Mouse (Mus musculus) MEL (cell line): ENCODE measurements at regions not wholly inside any gene's neighbourhood (a gene's known extent, or its start where the extent isn't known, plus 50 kb on each side); places are given as distances from the start of the nearest gene placed in this dataset.

Source experiments
- DNase-seq: peaks from one replicate; pipeline ENCODE4 v3.0.0; 2011; ENCODE audit warnings: low read depth, low spot score
- H3K27ac ChIP-seq: 2 replicates; pipeline ENCODE4 v1.5.1; 2012; ENCODE audit warnings: low read depth, mild to moderate bottlenecking, control low read depth, low read length, moderate library complexity; ENCODE audit not compliant: control insufficient read depth
- H3K27me3 ChIP-seq, 2 experiments: fragments of 150-350 bp in 1 of 2; sonication (generic) in 1 of 2; 2 replicates each; pipeline ENCODE4 v1.6.1; 2012; ENCODE audit warnings: low read length in 2 of 2, mild to moderate bottlenecking in 2 of 2, improper control_type of control experiment in 1 of 2, moderate library complexity in 1 of 2; ENCODE audit not compliant: insufficient read depth in 2 of 2, control insufficient read depth in 1 of 2
- H3K36me3 ChIP-seq, 2 experiments: 2 replicates each; pipeline ENCODE4 v1.6.1; 2012 to 2014; ENCODE audit warnings: low read length in 2 of 2, improper control_type of control experiment in 1 of 2, inconsistent platforms in 1 of 2, mild to moderate bottlenecking in 1 of 2; ENCODE audit not compliant: insufficient read depth in 2 of 2, control insufficient read depth in 1 of 2
- H3K4me1 ChIP-seq, 2 experiments: fragments of 150-350 bp in 1 of 2; sonication (generic) in 1 of 2; 2 replicates each; pipeline ENCODE4 v1.6.1; 2012; ENCODE audit warnings: low read length in 2 of 2, improper control_type of control experiment in 1 of 2, mild to moderate bottlenecking in 1 of 2; ENCODE audit not compliant: insufficient read depth in 2 of 2, control insufficient read depth in 1 of 2
- H3K4me3 ChIP-seq, 2 experiments: fragments of 150-350 bp in 1 of 2; sonication (generic) in 1 of 2; 2 replicates each; pipeline ENCODE4 v1.5.1; 2012; ENCODE audit warnings: low read depth in 2 of 2, low read length in 2 of 2, mild to moderate bottlenecking in 2 of 2, moderate library complexity in 2 of 2, control low read depth in 1 of 2, improper control_type of control experiment in 1 of 2; ENCODE audit not compliant: control insufficient read depth in 1 of 2, insufficient read depth in 1 of 2
- H3K79me2 ChIP-seq: 2 replicates; pipeline ENCODE4 v1.6.1; 2012; ENCODE audit warnings: mild to moderate bottlenecking, low read length, moderate library complexity; ENCODE audit not compliant: control insufficient read depth, poor library complexity, insufficient read depth
- H3K9ac ChIP-seq: 2 replicates; pipeline ENCODE4 v1.6.1; 2012; ENCODE audit warnings: low read depth, mild to moderate bottlenecking, control low read depth, low read length, moderate library complexity; ENCODE audit not compliant: control insufficient read depth, poor library complexity, severe bottlenecking
- H3K9me3 ChIP-seq: fragments of 150-350 bp; sonication (generic); replicated peaks from 2 replicates; pipeline ENCODE4 v1.6.1; 2012; ENCODE audit warnings: mild to moderate bottlenecking, low read length, improper control_type of control experiment, moderate library complexity; ENCODE audit not compliant: insufficient read depth
- BHLHE40 ChIP-seq: IDR thresholded peaks from 2 replicates; pipeline ENCODE4 v1.6.1; 2012; ENCODE audit warnings: low read depth, mild to moderate bottlenecking, inconsistent platforms, low read length, improper control_type of control experiment, borderline replicate concordance
- CTCF ChIP-seq, 3 experiments: IDR thresholded peaks in 2 of 3; conservative IDR thresholded peaks in 1 of 3; 2 replicates each; pipeline ENCODE4 v1.5.1; 2011 to 2012; ENCODE audit warnings: low read length in 3 of 3, low read depth in 2 of 3, mild to moderate bottlenecking in 2 of 3, improper control_type of control experiment in 1 of 3, inconsistent platforms in 1 of 3, mixed read lengths in 1 of 3, moderate library complexity in 1 of 3; ENCODE audit not compliant: control insufficient read depth in 1 of 3, insufficient read depth in 1 of 3, poor library complexity in 1 of 3, severe bottlenecking in 1 of 3
- EP300 ChIP-seq, 2 experiments: IDR thresholded peaks; 2 replicates each; pipeline ENCODE4 v1.6.1; 2011; ENCODE audit warnings: improper control_type of control experiment in 2 of 2, low read length in 2 of 2, low read depth in 1 of 2, mild to moderate bottlenecking in 1 of 2
- GABPA ChIP-seq: IDR thresholded peaks from 2 replicates; pipeline ENCODE4 v1.6.1; 2012; ENCODE audit warnings: low read depth, mild to moderate bottlenecking, inconsistent platforms, low read length, improper control_type of control experiment, moderate library complexity
- HCFC1 ChIP-seq: IDR thresholded peaks from 2 replicates; pipeline ENCODE4 v1.6.1; 2012; ENCODE audit warnings: low read depth, mild to moderate bottlenecking, inconsistent platforms, low read length, improper control_type of control experiment, moderate library complexity
- JUND ChIP-seq: IDR thresholded peaks from 2 replicates; pipeline ENCODE4 v1.6.1; 2011; ENCODE audit warnings: low read depth, mild to moderate bottlenecking, improper control_type of control experiment, low read length
- KAT2A ChIP-seq: conservative IDR thresholded peaks from 2 replicates; pipeline ENCODE4 v1.6.1; 2012; ENCODE audit warnings: low read depth, low read length, improper control_type of control experiment, inconsistent platforms
- MAFK ChIP-seq: IDR thresholded peaks from 2 replicates; pipeline ENCODE4 v1.6.1; 2011; ENCODE audit warnings: low read depth, mild to moderate bottlenecking, low read length, improper control_type of control experiment, borderline replicate concordance
- MAX ChIP-seq: IDR thresholded peaks from 2 replicates; pipeline ENCODE4 v1.6.1; 2011; ENCODE audit warnings: low read length, improper control_type of control experiment
- MAZ ChIP-seq: IDR thresholded peaks from 2 replicates; pipeline ENCODE4 v1.6.1; 2012; ENCODE audit warnings: low read depth, mild to moderate bottlenecking, inconsistent platforms, low read length, improper control_type of control experiment
- MEF2A ChIP-seq: IDR thresholded peaks from 2 replicates; pipeline ENCODE4 v1.6.1; 2014; ENCODE audit warnings: low read depth, mild to moderate bottlenecking, inconsistent platforms, low read length, improper control_type of control experiment; ENCODE audit not compliant: poor library complexity, insufficient replicate concordance, severe bottlenecking; ENCODE audit errors: extremely low read depth
- MXI1 ChIP-seq: IDR thresholded peaks from 2 replicates; pipeline ENCODE4 v1.6.1; 2011; ENCODE audit warnings: mild to moderate bottlenecking, low read depth, low read length, improper control_type of control experiment
- NELFE ChIP-seq: IDR thresholded peaks from 2 replicates; pipeline ENCODE4 v1.6.1; 2011; ENCODE audit warnings: low read depth, low read length, improper control_type of control experiment
- POLR2A ChIP-seq, 2 experiments: IDR thresholded peaks; 2 replicates each; pipeline ENCODE4 v1.6.1; 2011 to 2012; ENCODE audit warnings: low read length in 2 of 2, mild to moderate bottlenecking in 2 of 2, control low read depth in 1 of 2, improper control_type of control experiment in 1 of 2, low read depth in 1 of 2, moderate library complexity in 1 of 2; ENCODE audit not compliant: control insufficient read depth in 1 of 2, insufficient read depth in 1 of 2, poor library complexity in 1 of 2
- POLR2AphosphoS2 ChIP-seq: IDR thresholded peaks from 2 replicates; pipeline ENCODE4 v1.6.1; 2011; ENCODE audit warnings: low read length, improper control_type of control experiment
- POLR2AphosphoS5 ChIP-seq: IDR thresholded peaks from 2 replicates; pipeline ENCODE4 v1.6.1; 2012; ENCODE audit warnings: low read depth, borderline replicate concordance, mild to moderate bottlenecking, inconsistent platforms, low read length, moderate library complexity, mixed read lengths
- RAD21 ChIP-seq: IDR thresholded peaks from 2 replicates; pipeline ENCODE4 v1.6.1; 2011; ENCODE audit warnings: mild to moderate bottlenecking, low read depth, low read length, improper control_type of control experiment
- RCOR1 ChIP-seq: IDR thresholded peaks from 2 replicates; pipeline ENCODE4 v1.6.1; 2012; ENCODE audit warnings: low read depth, mild to moderate bottlenecking, inconsistent platforms, low read length, improper control_type of control experiment
- TCF12 ChIP-seq: IDR thresholded peaks from 2 replicates; pipeline ENCODE4 v1.6.1; 2014; ENCODE audit warnings: low read depth, mild to moderate bottlenecking, inconsistent platforms, low read length, improper control_type of control experiment, moderate library complexity
- USF2 ChIP-seq, 2 experiments: IDR thresholded peaks; 2 replicates each; pipeline ENCODE4 v1.6.1; 2011 to 2012; ENCODE audit warnings: improper control_type of control experiment in 2 of 2, low read length in 2 of 2, borderline replicate concordance in 1 of 2, inconsistent platforms in 1 of 2, low read depth in 1 of 2, mild to moderate bottlenecking in 1 of 2; ENCODE audit not compliant: insufficient read depth in 1 of 2
- ZC3H11A ChIP-seq: IDR thresholded peaks from 2 replicates; pipeline ENCODE4 v1.6.1; 2012; ENCODE audit warnings: low read depth, mild to moderate bottlenecking, inconsistent platforms, low read length, improper control_type of control experiment
- ZMIZ1 ChIP-seq: IDR thresholded peaks from 2 replicates; pipeline ENCODE4 v1.6.1; 2012; ENCODE audit warnings: low read depth, mild to moderate bottlenecking, inconsistent platforms, low read length, improper control_type of control experiment, moderate library complexity
- ZNF384 ChIP-seq: IDR thresholded peaks from 2 replicates; pipeline ENCODE4 v1.6.1; 2012; ENCODE audit warnings: low read depth, mild to moderate bottlenecking, inconsistent platforms, low read length, improper control_type of control experiment

- H3K27ac ChIP-seq, result no peak overlapping the region
Observed at GRCm38 (mm10) chr17:31753113-31753858, 75.7 kb downstream of the Cryaa start.

GRCm38 (mm10) chr17:31753859-31754229 lies 76.2 kb downstream of the Cryaa start:
- peaks cover 0 to 7% of the 10 kb centered on the region in 2 experiments; a peak in 3 of 4 replicates for H3K27me3 ChIP-seq

More at GRCm38 (mm10) chr17:31753113-31753858, 75.7 kb downstream of the Cryaa start:
- TF ChIP-seq POLR2A (IDR thresholded peaks at IDR 0.05; ENCODE audit: control insufficient read depth in 1 of 2, insufficient read depth in 1 of 2, low read depth in 1 of 2, low read length in 2 of 2, poor library complexity in 1 of 2) (no peak), GABPA (no peak), USF2 (IDR thresholded peaks at IDR 0.05; ENCODE audit: borderline replicate concordance in 1 of 2, insufficient read depth in 1 of 2, low read depth in 1 of 2, low read length in 2 of 2) (no peak), KAT2A (no peak), ZNF384 (no peak), MAZ (no peak), POLR2AphosphoS5 (no peak), MAX (no peak), ZC3H11A (no peak), CTCF (IDR thresholded peaks at IDR 0.05 in 2 of 3, conservative IDR thresholded peaks at IDR 0.05 in 1 of 3; ENCODE audit: control insufficient read depth in 1 of 3, insufficient read depth in 1 of 3, low read depth in 2 of 3, low read length in 3 of 3, poor library complexity in 1 of 3, severe bottlenecking in 1 of 3) (no peak), ZMIZ1 (no peak), RCOR1 (no peak), POLR2AphosphoS2 (no peak), TCF12 (no peak), RAD21 (no peak), MXI1 (no peak)
- Histone ChIP-seq H3K4me3 (no peak overlapping the region), H3K9me3 (no peaks in the 10 kb centered on the region), H3K27me3 (peaks cover 0 to 7% of the 10 kb centered on the region in 2 experiments; a peak in 3 of 4 replicates), H3K36me3 (no peaks in the 10 kb centered on the region), H3K9ac (no peak overlapping the region), H3K79me2 (no peaks in the 10 kb centered on the region), H3K4me1 (no peaks in the 10 kb centered on the region)
- DNase-seq, result no peak

More at GRCm38 (mm10) chr17:31753859-31754229, 76.2 kb downstream of the Cryaa start:
- no peak overlapping the region for H3K4me3 ChIP-seq
- H3K79me2 ChIP-seq, result no peaks in the 10 kb centered on the region
- H3K4me1 ChIP-seq, result no peaks in the 10 kb centered on the region
- H3K9ac ChIP-seq, result no peak overlapping the region
- DNase-seq, result no peak
- no peaks in the 10 kb centered on the region for H3K9me3 ChIP-seq
- TF ChIP-seq HCFC1 (no peak), MEF2A (no peak), POLR2A (IDR thresholded peaks at IDR 0.05; ENCODE audit: control insufficient read depth in 1 of 2, insufficient read depth in 1 of 2, low read depth in 1 of 2, low read length in 2 of 2, poor library complexity in 1 of 2) (no peak), ZMIZ1 (no peak), RCOR1 (no peak), EP300 (IDR thresholded peaks at IDR 0.05; ENCODE audit: low read depth in 1 of 2, low read length in 2 of 2) (no peak), POLR2AphosphoS2 (no peak), POLR2AphosphoS5 (no peak), NELFE (no peak), JUND (no peak), ZC3H11A (no peak), GABPA (no peak), BHLHE40 (no peak), ZNF384 (no peak), MAX (no peak), MAFK (no peak)
- no peaks in the 10 kb centered on the region for H3K36me3 ChIP-seq
- no peak overlapping the region for H3K27ac ChIP-seq
